Mouse (Mus musculus): ENCODE results near the gene Clip4. TPM values are rescaled to one million over a fixed set of nuclear protein-coding genes. Genes with fewer than 3 reads are reported as not detected.

The Clip4 gene
- polyA plus RNA-seq, 1 experiment from 2014 or later = 6.7 TPM

Other genes starting within 250 kb of the Clip4 start
- gene Ndc80, start 241.6 kb upstream of the Clip4 start, polyA plus RNA-seq (2014; fragmentation: Nextera tagmentation; extraction: Ambion mirVana) = 56.6 and 57.1 TPM in 2 replicates
- gene Spdya, start 216.4 kb upstream of the Clip4 start, polyA plus RNA-seq (2014; fragmentation: Nextera tagmentation; extraction: Ambion mirVana) = 0.66 and 1.5 TPM in 2 replicates
- 75.7 and 121 TPM in 2 replicates for gene Wdr43, start 152.6 kb upstream of the Clip4 start, polyA plus RNA-seq (2014; fragmentation: Nextera tagmentation; extraction: Ambion mirVana)
- gene Togaram2, start 95.2 kb upstream of the Clip4 start, polyA plus RNA-seq (2014; fragmentation: Nextera tagmentation; extraction: Ambion mirVana) = 0.27 and 0.32 TPM in 2 replicates
- not detected in 2 replicates for gene Pcare, start 15.6 kb upstream of the Clip4 start, polyA plus RNA-seq (2014; fragmentation: Nextera tagmentation; extraction: Ambion mirVana)